Mouse (Mus musculus): Measurements from ENCODE around the gene Exosc7.

DNA sequence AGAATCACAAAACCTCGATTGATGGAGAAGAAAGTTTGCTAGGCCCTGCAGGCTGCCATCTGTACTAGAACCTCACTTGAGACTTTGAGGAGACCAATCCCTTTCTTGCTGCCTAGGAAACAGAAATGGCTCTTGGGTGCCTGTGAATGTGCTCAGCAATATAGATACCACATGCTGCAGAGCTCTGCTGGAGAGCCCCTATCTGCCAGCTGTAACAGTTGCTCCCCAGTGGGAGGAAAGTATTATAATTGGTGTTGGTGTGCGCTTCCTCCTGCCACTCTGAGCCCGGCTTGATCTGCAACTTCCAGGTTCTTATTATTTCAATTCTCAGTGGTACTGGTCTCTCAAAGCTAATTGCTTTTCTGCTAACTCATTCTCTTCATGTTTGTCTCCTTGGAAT is 10.0 kb downstream of the Exosc7 start:
- TF ChIP-seq EP300 (IDR thresholded peaks at IDR 0.05; ENCODE audit: low read depth in 1 of 2, low read length in 2 of 2), result no peak
- no peak for TF ChIP-seq MAFK (IDR thresholded peaks at IDR 0.05; ENCODE audit: borderline replicate concordance, low read depth, low read length)
- no peak for TF ChIP-seq JUND (IDR thresholded peaks at IDR 0.05; ENCODE audit: low read depth, low read length)
- TF ChIP-seq MAZ (IDR thresholded peaks at IDR 0.05; ENCODE audit: low read depth, low read length), result no peak
- no peak for TF ChIP-seq MEF2A (IDR thresholded peaks at IDR 0.05; ENCODE audit: extremely low read depth, insufficient replicate concordance, low read depth, low read length, poor library complexity, severe bottlenecking)
- no peak for TF ChIP-seq USF2 (IDR thresholded peaks at IDR 0.05; ENCODE audit: borderline replicate concordance in 1 of 2, insufficient read depth in 1 of 2, low read depth in 1 of 2, low read length in 2 of 2)
- TF ChIP-seq CHD2 (IDR thresholded peaks at IDR 0.05; ENCODE audit: low read length), result no peak
- TF ChIP-seq CTCF (IDR thresholded peaks at IDR 0.05 in 2 of 3, conservative IDR thresholded peaks at IDR 0.05 in 1 of 3; ENCODE audit: control insufficient read depth in 1 of 3, insufficient read depth in 1 of 3, low read depth in 2 of 3, low read length in 3 of 3, poor library complexity in 1 of 3, severe bottlenecking in 1 of 3), result no peak
- TF ChIP-seq ELF1 (IDR thresholded peaks at IDR 0.05; ENCODE audit: low read depth, low read length), result no peak
